Mouse (Mus musculus) urinary bladder, postnatal 25 days (tissue): ENCODE data around the gene Mrtfa.

Experiments used
- DNase-seq: peaks from one replicate; pipeline ENCODE4 v3.0.0; 2022; ENCODE audit warnings: low spot score

The Mrtfa gene

GRCm38 (mm10) chr15:81027378-81028173 is 163.0 kb downstream of the Mrtfa start:
- peak; percentile 68 for DNase-seq

DNA sequence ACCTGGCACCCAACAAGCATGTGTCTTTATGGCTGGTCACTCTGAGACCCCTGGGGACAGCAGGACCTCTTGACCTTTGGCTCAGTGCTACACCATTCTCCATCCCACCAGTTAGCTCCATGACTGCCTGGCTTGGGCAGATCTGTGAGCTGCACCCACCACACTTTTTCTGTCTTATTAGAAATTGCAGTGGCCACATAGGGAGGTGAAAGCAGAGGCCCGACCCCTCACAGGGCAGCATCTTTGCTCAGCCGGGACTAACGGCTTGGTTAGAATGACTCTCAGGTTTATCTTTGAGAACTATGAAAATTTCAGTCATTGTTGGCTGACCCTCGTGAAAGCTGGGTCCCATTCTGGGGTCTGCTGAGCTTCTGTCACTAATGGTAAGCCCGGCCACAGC is 163.7 kb downstream of the Mrtfa start:
- DNase-seq, result no peak

- no peak for DNase-seq
Observed at GRCm38 (mm10) chr15:81023842-81024241, 166.7 kb downstream of the Mrtfa start.

- no peak for DNase-seq
Observed at GRCm38 (mm10) chr15:81022437-81022836, 168.1 kb downstream of the Mrtfa start.

DNA sequence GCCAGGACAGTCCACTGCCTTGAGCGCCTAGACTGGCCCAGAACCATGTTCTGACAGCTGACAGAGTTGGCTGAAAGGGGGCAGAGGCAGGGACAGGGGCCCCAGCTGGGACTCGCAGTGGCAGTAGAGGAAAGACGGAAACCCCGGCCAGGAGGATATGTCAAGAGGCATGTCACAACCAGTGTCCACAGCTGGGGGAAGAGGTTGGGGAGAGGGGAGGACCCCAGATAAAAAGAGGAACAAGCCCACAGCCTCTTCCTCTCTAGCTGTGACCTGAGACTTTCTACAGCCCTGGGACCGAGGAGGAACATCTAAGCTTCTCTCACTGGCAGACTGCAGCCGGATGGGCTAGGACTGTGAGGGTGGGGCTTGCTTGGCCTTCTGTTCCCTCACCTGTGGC is 169.2 kb downstream of the Mrtfa start:
- no peak for DNase-seq

DNA sequence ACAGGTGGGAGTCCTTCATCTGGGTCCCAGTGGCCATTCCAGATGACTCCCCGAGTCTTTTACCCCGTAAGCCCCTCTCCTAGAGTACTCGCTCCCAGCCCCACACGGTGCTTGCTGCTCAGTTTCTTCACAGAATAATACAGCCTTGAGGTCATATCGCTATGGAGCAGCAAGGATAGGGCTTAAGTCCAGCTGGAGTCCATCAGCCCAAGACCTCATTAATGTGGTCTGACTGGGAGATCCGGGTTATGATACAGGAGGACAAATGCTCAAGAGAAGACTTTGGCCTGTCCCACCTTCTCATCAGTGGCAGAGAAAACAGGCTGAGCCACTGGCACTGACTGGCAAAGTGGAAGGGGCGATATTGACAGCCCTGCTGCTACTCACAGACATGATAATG is 173.2 kb downstream of the Mrtfa start:
- no peak for DNase-seq

GRCm38 (mm10) chr15:81016488-81016887 is 174.1 kb downstream of the Mrtfa start:
- DNase-seq, result no peak

DNA sequence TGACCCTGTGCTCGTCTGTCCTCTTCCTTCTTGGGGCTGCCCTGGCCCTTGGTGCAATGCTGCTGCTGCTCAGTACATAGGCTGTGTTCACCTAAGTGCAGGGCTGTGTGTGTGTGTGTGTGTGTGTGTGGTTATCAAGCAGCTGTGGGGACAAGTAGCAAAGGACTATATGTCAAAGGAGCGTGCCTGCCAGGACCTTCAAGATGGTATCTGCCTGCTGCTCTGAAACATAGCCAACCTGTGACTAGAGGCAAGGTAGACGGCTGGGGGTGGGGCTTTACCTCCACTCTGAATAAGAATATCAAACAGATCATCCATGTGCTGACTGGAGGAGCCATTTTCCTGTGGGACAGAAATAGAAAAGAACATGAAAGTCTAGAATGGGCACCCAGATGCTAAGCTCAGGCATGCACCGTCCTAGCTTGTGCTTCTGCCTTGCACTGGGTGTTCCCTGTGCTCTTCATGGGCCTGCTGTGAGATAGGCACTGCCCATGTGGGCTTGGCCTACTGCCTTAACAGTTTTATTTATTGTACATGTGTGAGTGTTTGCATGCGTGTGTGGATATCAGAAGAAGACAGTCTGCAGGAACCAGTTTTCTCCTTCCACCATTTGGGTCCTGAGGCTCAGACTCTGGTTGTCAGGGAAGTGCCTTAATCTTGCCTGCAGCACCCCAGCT is 175.4 kb downstream of the Mrtfa start:
- no peak for DNase-seq

- no peak for DNase-seq
Observed at GRCm38 (mm10) chr15:81013186-81013585, 177.4 kb downstream of the Mrtfa start.

DNA sequence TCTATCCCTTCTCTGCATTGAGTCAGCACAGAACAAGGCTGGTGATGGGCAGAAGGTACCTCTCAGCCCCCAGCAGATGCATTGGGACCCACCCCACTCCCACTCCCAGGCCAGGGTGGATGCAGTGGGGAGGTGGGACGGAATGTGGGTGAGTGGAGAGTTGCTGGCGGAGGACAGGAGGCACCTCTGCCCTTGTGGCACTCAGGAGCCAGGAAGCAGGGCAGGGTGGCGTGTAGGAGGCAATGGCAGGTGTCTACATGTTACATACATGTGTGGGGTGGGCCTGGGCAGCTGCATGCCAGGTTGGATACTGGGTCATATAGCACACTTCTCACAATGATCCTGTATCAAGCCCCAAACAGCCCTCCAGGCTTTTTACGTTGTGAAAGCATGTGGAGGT is 178.2 kb downstream of the Mrtfa start:
- no peak for DNase-seq

DNA sequence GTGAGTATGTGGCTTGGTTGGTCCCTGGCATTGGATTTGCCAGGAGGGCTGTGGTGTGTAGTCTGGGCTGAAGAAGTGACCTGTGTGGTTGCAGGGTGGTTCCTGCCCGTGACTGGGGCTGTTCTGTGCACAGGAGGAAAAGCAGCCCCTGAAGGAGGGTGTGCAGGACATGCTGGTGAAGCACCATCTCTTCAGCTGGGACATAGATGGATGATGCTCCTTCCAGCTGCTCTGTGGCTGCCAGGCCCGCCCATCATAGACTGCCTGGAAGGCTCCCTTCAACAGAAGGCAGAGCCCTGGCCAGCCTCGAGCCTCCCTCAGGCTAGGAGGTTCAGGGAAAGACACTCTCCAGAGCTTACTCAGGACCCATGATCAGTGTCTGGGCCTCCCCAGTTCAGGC is 179.0 kb downstream of the Mrtfa start:
- DNase-seq, result no peak

DNA sequence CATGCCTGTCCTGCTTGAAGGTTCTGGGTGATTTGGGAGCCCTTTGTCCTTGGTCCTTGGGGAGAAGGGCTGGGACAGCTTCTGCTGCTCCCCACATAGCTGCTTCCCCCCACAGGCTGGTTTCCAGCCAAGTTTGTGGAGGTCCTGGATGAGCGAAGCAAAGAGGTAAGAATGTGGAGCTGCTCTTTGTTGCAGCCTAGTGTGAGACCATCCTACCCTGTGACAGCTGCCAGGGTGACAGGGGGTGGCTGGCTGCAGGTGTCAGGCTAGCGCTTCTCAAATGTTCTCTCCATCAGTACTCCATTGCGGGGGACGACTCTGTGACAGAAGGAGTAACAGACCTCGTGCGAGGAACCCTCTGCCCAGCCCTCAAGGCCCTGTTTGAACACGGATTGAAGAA is 180.4 kb downstream of the Mrtfa start:
- no peak for DNase-seq

DNA sequence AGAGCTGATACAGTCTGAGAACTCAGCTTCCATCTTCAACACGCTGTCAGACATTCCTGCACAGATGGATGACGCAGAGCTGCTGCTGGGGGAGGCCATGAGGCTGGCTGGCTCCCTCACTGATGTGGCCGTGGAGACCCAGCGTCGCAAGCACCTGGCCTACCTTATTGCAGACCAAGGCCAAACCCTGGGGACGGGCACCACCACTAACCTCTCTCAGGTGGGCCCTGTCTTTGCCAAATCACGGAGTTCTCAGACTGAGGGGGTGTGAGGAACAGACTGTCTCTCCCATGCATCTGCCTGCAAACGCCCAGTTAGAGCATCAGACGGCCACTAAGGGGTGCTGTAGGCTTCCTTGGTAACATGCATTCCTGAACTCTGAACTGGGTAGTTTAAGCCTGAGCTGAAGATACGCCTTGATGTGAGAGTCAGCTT is 181.9 kb downstream of the Mrtfa start:
- DNase-seq, result no peak

GRCm38 (mm10) chr15:81007905-81008304 is 182.7 kb downstream of the Mrtfa start:
- no peak for DNase-seq

GRCm38 (mm10) chr15:81007339-81007738 is 183.2 kb downstream of the Mrtfa start:
- no peak for DNase-seq

DNA sequence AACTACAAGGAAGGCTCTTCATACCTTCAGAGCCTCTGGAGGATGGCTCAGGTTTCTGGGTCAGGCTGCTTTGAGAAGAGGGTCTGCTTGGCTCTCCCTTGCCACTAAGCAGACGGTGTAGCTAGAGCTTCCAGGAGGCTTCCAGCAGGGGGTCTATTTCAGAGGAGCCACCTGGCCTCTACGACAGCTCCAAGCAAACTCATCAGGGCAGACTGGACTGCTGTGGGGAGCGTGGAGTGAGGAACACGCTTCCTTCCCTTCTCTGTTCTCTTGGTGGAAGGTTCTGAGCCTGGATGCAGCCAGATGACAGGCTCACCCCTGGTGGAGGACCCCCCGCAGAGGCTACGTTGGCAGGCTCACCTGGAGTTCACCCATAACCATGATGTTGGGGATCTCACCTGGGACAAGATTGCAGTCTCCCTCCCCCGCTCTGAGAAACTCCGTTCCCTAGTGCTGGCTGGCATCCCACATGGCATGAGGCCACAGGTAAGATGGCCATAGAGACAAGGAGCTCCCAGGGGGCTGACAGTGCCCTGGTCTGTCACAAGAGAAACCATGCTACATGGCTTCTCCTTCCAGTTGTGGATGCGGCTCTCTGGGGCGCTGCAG is 184.3 kb downstream of the Mrtfa start:
- no peak for DNase-seq

GRCm38 (mm10) chr15:81000419-81001138 is 190.0 kb downstream of the Mrtfa start:
- no peak for DNase-seq

GRCm38 (mm10) chr15:80997077-80997476 is 193.5 kb downstream of the Mrtfa start:
- no peak for DNase-seq

DNA sequence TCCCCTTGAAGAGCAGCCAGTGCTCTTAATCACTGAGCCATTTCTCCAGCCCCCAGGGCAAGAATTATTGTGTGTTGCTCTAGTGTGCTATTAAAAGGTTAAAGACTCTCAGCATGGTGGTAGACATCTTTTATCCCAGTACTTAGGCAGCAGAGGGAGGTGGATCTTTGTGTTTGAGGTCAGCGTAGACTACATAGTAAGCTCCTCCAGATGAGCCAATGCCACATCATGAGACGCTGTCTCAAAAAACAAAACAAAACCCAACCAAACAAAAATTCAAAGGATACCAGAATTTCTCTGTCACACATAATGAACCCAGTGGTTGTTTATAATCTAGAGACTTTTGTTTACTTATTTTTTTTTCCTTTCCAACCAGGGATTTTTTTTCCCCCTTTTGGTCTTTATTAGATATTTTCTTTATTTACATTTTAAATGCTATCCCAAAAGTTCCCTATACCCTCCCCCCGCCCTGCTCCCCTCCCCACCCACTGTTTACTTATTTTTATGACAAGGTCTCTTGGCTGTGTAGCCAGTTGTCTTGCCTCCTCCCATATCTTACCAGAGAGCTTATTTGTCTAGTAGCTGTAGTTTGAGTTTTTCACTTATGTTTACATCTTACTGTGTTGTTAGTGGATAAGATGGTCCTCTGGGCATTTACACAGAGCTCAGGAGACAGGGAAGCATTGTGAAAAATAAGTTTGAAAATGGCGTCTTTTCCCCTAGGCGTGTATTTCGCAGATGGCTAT is 194.3 kb downstream of the Mrtfa start:
- DNase-seq, result no peak

GRCm38 (mm10) chr15:80994959-80995358 is 195.6 kb downstream of the Mrtfa start:
- no peak for DNase-seq

DNA sequence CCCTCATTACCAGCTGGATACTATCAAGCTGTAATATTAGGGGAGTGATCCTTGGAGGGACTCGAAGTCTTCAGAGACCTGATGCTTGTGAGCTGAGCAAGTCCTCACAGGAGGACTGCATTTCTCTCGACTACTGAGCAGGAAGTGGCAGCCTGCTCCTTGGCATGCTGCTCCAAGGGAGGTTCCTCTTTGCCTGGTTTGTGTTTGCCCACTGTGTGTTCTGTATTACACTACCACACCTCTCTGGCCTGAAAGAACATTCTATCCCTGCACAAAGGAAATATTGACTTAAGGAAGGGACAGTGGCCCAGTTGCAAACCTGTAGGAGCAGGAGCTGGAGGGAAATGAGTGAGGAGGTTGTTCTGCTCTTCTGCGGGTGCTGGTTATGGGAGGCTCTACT is 200.8 kb downstream of the Mrtfa start:
- no peak for DNase-seq

DNA sequence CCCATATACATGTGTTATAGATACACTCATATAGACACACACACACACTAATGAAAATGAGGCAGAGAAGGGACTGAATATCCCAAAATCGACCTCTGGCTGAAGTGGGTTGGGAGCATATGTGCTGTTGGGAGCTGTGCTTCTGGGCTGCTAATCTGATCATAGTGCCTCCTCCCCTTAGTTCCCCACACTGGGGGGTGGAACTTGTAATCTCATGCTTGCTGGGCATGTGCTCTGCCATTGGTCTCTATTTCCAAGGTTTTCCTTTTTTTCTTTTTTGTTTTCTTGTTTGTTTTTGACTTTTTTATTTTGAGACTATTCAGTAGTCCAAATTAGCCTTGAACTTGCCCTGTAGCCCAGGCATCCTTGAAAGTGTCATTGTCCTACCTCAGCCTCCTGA is 202.2 kb downstream of the Mrtfa start:
- DNase-seq, result no peak
